Mouse (Mus musculus): ENCODE results near the gene Rab13. TPM values are rescaled to one million over a fixed set of nuclear protein-coding genes. Genes with fewer than 3 reads are reported as not detected.
A peak's percentile ranks its signal among the peaks of the same experiment; 100 is the strongest.

Gene Rab13
- total RNA-seq, 2 experiments from 2014 or later = 9.4 to 10.4 TPM

DNA sequence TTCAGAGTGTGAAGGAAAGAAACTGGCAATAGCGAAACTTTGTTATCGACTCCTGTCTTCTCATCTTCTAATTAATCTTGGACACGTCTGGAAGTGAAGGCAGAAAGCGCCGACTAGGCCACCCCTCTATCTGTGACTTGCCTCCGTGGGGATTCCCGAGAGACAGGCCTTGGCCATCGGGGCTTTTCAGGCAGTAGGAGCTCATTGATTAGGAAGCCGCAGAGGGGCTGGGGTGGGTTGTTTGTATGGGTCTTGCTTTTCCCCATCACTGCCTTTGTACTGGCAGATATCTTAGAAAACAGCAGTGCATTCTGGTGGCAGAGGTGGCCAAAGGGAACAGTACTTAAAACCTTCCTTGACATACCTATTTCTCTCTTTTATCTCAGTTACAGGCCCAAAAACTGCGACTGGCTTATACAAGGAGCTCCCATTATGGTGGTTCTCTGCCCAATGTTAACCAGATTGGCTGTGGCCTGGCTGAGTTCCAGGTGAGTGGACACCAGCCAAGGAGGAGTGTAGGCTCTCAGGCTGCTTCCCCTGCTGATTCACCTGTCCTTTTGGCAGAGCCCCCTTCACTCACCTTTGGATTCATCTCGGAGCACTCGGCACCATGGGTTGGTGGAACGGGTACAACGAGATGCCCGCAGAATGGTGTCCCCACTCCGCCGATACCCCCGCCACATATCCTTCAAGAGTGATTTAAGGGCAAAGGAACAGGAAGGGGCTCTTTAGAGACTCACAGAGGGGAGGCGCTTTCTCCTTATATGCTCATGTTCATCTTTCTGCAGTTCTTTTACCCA lies 43.4 kb downstream of the Rab13 start:
- DNase-seq (ENCODE audit: low spot score in 2 of 2) = no peak

DNA sequence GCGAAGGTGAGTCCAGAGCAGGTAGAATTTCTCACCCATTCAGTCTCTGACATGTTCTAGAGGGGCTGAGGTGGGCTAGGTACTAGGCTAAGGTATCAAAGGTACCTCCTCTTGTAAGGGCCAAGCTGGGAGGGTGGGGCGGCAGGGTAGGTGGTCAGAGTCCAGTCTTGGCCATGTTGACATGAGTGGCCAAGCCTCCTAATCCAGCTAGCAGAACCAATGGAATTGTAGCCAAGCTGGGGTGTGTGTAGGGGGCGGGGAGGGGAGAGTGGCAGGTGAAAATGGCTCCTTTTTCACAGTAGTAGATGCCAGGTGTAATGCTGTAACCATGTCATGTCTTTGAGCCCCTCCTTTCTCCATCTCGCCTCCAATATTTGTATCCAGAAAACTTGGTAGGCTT lies 45.0 kb downstream of the Rab13 start:
- no peak for DNase-seq (ENCODE audit: low spot score in 2 of 2)

DNA sequence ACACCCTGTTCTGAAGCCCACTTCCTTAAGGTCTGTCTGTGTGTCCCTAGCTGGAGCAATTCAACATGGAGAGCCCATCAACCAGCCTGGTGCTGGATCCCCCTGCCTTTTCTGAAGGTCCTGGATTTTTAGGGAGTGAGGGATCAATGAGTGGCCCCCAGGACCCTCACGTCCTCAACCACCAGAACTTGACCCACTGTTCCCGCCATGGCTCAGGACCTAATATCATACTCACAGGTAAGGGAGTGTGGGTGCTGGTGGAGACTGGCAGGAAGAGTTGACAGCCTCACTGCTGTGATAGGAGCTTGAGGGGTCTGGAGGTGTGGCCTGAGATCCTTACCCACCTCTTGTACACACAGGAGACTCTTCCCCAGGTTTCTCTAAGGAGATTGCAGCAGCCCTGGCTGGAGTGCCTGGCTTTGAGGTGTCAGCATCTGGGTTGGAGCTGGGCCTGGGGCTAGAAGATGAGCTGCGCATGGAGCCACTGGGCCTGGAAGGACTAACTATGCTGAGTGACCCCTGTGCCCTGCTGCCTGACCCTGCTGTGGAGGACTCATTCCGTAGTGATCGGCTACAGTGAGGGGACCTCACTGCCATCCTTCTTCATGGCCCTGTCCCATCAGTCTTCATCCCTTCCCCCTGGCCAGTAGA lies 49.8 kb downstream of the Rab13 start:
- DNase-seq (ENCODE audit: low spot score in 2 of 2) = no peak

DNA sequence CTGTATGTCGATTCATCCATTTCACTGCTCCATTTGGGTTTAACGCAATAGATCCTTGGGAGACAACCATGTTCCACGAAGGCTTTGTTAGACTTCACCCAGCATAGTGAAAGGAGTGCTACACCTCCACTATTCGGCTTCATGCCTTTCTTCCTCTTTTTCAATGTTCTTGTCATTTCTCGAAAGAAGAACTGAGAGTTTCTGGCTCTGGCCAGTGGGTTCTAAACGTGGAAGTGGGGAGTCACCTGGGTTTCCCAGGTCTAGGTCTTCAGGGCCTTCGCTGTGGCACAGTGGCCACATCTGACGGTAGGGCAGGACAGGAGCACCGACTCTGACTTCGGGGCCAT lies 51.2 kb downstream of the Rab13 start:
- no peak for DNase-seq (ENCODE audit: low spot score in 2 of 2)

DNA sequence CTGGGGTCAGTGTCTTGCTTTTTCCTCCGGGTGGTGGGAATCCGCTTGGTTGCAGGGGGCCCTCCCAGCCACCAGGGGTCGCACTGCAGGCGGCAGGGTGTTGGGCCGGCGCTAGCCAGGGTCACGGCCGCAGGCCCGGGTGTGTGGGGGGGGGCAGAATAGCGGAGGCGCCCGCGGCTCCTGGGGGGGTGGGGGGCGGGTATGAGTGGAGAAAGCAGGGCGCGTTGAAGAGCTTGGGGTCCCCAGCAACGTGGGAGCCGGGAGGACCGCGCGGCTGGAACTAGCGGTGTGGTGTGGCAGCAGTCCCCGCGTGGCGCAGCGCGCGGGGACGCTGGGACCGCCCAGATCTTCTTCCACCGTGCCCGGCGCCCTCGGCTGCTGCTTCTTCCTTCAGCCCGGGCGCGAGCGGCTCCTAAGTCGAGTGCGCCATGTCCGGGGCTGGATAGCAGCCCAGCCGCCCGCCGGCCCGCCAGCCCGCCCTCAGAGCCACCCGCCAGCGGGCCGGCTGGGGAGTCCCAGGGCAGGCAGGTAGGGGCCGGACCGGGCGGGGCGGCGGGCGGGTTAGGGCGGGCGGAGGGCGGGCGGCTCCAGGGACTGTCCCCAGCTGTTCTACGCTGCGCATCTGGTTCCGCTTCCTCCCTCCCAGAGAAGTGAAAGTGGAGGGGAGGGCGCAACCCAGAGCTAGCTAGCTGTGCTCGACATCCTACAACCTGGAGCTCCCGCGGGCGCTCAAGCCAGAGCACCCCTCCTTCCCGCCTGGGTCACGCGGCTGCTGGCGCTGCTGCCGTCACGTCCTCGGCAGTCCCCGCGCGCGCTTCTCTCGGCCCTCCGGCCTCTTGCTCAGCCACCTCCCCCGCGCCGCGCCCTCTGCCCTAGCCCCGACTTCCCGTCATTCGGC lies 51.8 kb downstream of the Rab13 start, which contains the start of gene Dennd4b:
Dennd4b (plus strand) TSS at position 152 of the 898 bp plus-strand sequence.
- DNase-seq (ENCODE audit: low spot score in 2 of 2) = peak; percentile 75 to 86

DNA sequence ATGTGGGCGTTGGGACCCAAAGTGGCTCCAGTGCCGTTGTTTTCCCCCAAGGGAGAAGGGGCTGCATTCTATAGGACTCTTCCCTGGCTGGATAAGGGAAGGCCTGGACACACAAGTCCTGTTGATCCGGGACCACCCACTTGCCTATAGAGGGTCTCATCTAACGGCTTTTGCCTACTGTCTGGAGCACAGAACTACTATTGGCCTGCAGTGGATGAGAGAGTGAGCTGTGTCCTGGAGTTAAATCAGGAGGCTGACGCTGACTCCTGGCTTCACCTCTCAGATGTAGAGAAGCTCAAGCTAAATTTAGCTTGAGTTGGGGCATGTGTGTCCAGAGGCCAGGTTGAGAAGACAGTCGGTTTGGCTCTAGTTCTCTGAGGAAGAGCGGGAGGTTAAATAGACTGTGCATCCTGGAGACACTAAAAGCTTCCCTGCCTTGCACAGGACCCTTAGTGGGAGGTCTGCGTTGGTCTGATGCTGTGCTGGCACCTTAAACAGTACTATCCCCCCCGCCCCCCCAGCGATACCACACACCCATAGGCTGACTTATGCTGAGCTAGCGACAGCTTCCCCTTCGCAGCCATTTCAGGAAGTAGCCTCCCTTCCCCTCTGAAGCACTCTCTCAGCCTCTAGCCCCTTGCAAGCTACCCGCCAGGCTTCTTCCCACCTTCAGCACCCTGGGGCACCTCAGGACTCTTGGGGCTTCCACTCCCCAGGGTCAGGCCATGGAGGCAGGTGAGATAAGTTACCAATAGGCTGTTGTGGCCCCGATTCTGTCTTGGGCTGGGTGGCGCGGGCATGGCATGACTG lies 52.6 kb downstream of the Rab13 start:
- no peak for DNase-seq (ENCODE audit: low spot score in 2 of 2)

DNA sequence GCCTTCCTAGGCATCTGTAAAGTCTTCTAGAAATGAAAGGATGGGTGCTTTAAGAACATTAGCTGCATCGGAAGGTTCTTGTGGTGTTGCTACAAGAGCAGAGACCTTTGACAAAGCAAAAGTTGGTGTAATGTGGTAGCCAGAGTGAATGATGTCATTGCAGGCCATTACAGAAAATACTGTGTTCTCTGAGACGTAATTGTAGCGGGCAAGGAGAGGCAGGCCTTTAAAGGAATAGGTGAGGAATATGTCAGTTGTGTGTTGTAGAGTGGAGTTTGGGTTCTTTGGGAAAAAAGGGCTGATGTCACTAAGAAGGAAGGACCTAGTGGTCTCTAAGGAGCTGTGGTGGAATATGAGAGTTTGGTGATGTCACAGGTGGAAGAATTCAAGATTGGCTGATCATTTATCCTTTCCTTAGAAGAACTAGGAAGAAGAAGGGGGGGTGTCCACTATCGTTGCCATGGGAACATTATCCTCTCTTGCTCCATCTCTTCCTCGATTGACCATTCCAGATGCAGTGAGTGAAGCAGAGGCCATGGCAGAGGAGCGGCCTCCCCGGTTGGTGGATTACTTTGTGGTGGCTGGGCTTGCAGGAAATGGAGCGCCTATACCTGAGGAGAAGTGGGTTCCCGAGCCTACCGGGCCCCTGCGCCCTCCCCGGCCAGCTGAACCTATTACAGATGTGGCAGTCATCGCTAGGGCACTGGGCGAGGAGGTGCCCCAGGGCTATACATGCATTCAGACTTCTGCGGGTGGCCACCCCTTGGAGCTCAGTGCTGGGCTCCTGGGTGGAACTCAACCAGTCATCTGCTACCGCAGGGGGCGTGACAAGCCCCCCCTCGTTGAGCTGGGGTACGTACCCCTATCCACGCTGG lies 53.6 kb downstream of the Rab13 start:
- no peak for DNase-seq (ENCODE audit: low spot score in 2 of 2)

DNA sequence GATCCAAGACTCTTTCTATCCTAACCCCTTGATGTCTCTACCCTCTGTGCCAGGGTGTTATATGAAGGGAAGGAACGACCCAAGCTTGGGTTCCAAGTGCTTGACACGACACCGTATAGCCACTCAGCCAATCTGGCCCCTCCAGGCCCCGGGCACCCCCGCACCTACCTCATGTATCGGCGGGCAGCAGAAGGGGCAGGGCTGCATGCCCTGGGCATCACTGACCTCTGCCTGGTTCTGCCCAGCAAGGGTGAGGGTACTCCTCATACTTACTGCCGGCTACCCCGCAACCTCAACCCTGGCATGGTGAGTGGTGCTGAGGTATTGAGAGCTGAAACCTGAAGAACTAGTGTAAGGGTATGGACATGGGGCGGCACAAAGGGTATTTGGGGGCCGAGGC lies 54.7 kb downstream of the Rab13 start:
- no peak for DNase-seq (ENCODE audit: low spot score in 2 of 2)

DNA sequence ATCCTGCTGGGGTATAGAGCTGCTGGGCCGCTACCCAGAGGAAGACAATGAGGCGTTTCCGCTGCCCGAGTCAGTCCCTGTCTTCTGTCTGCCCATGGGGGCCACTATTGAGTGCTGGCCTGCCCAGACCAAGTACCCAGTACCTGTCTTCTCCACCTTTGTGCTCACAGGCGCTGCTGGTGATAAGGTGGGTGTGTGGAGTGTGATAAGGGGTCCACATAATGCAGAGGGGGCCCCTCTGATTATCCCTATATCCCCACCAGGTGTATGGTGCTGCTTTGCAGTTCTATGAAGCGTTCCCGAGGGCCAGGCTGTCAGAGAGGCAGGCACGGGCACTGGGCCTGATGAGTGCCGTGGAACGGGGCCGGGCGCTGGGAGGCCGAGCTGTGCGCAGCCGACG lies 55.5 kb downstream of the Rab13 start:
- DNase-seq (ENCODE audit: low spot score in 2 of 2) = no peak

DNA sequence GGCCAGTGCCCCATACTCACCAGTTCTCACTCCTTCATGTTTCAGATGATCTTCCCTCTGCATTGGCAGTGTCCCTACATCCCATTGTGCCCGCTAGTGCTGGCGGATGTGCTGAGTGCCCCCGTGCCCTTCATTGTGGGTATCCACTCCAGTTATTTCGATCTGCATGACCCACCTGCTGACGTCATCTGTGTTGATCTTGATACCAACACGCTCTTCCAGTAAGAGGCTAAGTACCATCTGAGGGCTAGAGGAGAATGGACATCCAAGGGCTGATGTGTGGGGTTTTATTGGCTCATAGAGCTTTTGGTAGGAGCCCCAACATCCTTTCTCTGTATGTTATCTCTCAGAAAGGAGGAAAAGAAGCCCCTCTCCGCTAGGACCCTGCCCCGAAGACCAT lies 57.3 kb downstream of the Rab13 start:
- no peak for DNase-seq (ENCODE audit: low spot score in 2 of 2)

DNA sequence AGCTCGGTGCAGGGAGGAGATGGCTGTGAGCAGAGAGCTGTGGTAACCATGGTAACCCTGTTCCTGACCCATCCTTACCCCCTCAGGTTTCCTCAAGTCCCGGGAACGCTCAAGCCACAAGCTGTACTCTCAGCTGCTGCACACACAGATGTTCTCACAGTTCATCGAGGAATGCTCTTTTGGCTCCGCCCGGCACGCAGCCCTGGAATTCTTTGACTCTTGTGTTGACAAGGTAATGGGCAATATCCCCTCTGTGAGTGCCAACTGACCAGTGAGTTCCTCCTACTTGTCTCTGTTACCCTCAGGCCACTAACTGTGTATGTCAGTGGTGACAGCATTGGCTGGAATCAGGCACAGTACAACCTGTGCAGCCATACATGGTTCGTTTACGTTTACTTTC lies 58.7 kb downstream of the Rab13 start:
- no peak for DNase-seq (ENCODE audit: low spot score in 2 of 2)

DNA sequence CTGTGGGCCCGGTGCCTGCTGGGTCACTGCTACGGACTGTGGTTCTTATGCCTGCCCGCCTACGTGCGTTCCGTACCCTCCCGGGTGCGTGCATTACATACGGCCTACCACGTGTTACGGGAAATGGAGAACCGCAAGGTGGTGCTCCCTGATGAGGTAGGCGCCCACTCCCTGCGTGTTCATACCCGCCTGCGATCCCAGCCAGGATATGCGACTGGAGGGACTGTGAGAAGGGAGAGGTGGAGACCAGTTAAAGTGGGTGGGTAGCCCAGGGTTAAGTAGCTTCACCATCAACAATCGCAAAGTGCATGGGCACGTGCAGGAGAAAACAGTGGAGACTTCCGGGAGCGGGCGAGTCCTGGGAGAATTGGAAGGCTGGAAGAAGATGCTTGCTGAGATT lies 60.4 kb downstream of the Rab13 start:
- DNase-seq (ENCODE audit: low spot score in 2 of 2) = no peak

DNA sequence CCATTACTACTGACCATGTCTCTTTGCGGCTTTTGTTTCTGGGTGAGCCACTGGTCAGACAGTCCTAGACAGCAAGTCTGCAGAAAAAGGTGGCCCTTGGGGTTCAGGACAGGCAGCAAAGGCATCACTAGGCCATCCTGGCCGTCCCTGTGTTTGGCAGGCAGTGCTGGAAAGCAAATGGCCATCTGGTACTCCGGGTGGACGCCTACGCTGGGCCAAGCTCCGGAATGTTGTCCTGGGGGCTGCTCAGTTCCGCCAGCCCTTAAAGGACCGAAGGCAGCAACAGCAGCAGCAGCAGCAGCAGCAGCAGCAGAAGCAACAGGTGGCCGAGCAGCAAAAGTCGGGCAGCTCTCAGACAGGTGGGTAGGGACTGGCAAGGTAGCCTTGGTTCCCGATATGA lies 61.8 kb downstream of the Rab13 start:
- no peak for DNase-seq (ENCODE audit: low spot score in 2 of 2)

Small RNA genes within 50 kb of the gene (microRNA-seq; reads per million reads assigned to microRNA genes)
- gene Mir7012 = 0.39 to 0.99 reads per million in 2 experiments

Other genes with a start within 250 kb of the Rab13 start
- 10 to 100 TPM; 91.7 to 93.8 TPM for gene Hax1, start 214.9 kb upstream of the Rab13 start, total RNA-seq (2021)
- 10 to 100 TPM; 92.5 to 95.2 TPM for gene 4933434E20Rik, start 162.1 kb upstream of the Rab13 start, total RNA-seq (2021)
- gene Ubap2l, start 161.1 kb upstream of the Rab13 start, total RNA-seq (2021) = 100 to 1,000 TPM; 166 to 176 TPM
- gene Tpm3, start 141.0 kb upstream of the Rab13 start, total RNA-seq (2021) = 100 to 1,000 TPM; 170 to 172 TPM
- gene Nup210l, start 109.6 kb upstream of the Rab13 start, total RNA-seq (2021) = under 1 TPM; 0.28 to 0.32 TPM
- gene Rps27, start within 50 bp of the Rab13 start, total RNA-seq (2021) = 1,000 to 10,000 TPM in 1 of 2 experiments, 100 to 1,000 TPM in 1; 993 to 1,005 TPM
- 10 to 100 TPM; 44.1 to 46.2 TPM for gene Jtb, start 17.9 kb downstream of the Rab13 start, total RNA-seq (2021)
- gene Creb3l4, start 29.8 kb downstream of the Rab13 start, total RNA-seq (2021) = under 1 TPM in 1 of 2 experiments, not detected in 1; 0.41 TPM
- 10 to 100 TPM; 39.0 to 45.3 TPM for gene Slc39a1, start 34.5 kb downstream of the Rab13 start, total RNA-seq (2021)
- 10 to 100 TPM; 36.4 to 45.7 TPM for gene Crtc2, start 40.5 kb downstream of the Rab13 start, total RNA-seq (2021)
- 10 to 100 TPM; 30.1 to 31.9 TPM for gene Dennd4b, start 51.5 kb downstream of the Rab13 start, total RNA-seq (2021)
- gene Gatad2b, start 79.5 kb downstream of the Rab13 start, total RNA-seq (2021) = 100 to 1,000 TPM; 104 to 106 TPM
- 10 to 100 TPM; 12.3 to 12.7 TPM for gene Slc27a3, start 176.2 kb downstream of the Rab13 start, total RNA-seq (2021)
- gene Ints3, start 219.9 kb downstream of the Rab13 start, total RNA-seq (2021) = 10 to 100 TPM; 65.1 to 68.4 TPM